Mouse (Mus musculus): Measurements from ENCODE around the gene Pf4.

GRCm38 (mm10) chr5:90759077-90760065 lies 12.9 kb upstream of the Pf4 start, which contains the start of gene Cxcl5:
- TF ChIP-seq POLR2A (IDR thresholded peaks at IDR 0.05; ENCODE audit: insufficient read depth, low read length) (no peak), CTCF (IDR thresholded peaks at IDR 0.05; ENCODE audit: low read depth, low read length) (no peak)
